Mouse (Mus musculus) stomach, postnatal 0 days (tissue): ENCODE data around the gene Usp16.

Source experiments
- CTCF ChIP-seq: IDR thresholded peaks from 2 replicates; pipeline ENCODE4 v1.5.1; 2016; ENCODE audit warnings: antibody characterized with exemption, low read depth, mild to moderate bottlenecking, moderate library complexity
- EP300 ChIP-seq: optimal IDR thresholded peaks from 2 replicates; pipeline ENCODE3; 2016; ENCODE audit warnings: antibody characterized with exemption

DNA sequence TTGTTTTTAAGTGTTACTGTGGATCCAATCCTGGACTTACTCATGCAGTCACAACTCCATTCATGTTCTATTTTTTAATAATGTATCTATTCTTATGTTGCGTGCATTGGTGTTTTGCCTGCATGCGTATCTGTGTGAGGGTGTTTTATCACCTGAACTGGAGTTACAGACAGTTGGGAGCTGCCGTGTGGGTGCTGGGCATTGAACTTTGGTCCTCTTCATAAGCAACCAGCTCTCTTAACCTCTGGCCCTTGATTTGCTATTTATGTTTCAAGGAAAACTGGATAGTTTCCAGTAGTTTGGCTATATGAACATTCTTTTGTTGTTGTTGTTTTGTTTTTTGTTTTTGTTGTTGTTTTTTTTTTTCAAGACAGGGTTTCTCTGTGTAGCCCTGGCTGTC is 9.0 kb upstream of the Usp16 start:
- no peak for TF ChIP-seq CTCF
- TF ChIP-seq EP300 = no peak
